Mouse (Mus musculus) heart, postnatal 25 days (tissue): ENCODE measurements around the gene Naxe. TPM values are rescaled to one million over a fixed set of nuclear protein-coding genes. Genes with fewer than 3 reads are reported as not detected.

ENCODE experiments used
- DNase-seq: peaks from one replicate; pipeline ENCODE4 v3.0.0; 2022; ENCODE audit warnings: low spot score
- intact Hi-C: fragments of 180-260 bp; cut with DNase I; formaldehyde crosslinking; loops from one replicate; pipeline ENCODE4 v1.15.1; 2025
- total RNA-seq, 2 experiments: library from RNA; stranded (reverse); gene quantifications; 2 replicates each; pipeline ENCODE4 v1.2.3; 2021

Gene Naxe
- 10 to 100 TPM; 64.1 to 71.5 TPM for total RNA-seq

- intact Hi-C loops, result no loop called here
- peak; percentile 71 for DNase-seq
Measured at GRCm38 (mm10) chr3:88057902-88058696, at the start of gene Naxe. TSS of gene Naxe (minus strand) at chr3:88058495.

- intact Hi-C loops, result no loop called here
- no peak for DNase-seq
Measured at GRCm38 (mm10) chr3:88106126-88106525, 47.8 kb upstream of the Naxe start.

- no peak for DNase-seq
- intact Hi-C loops, result no loop called here
Measured at GRCm38 (mm10) chr3:88102611-88103010, 44.3 kb upstream of the Naxe start.

- intact Hi-C loops, result no loop called here
- no peak for DNase-seq
Measured at GRCm38 (mm10) chr3:88102196-88102595, 43.9 kb upstream of the Naxe start.

- no peak for DNase-seq
- intact Hi-C loops, result no loop called here
Measured at GRCm38 (mm10) chr3:88101736-88102135, 43.4 kb upstream of the Naxe start.

GRCm38 (mm10) chr3:88100251-88100650 is 42.0 kb upstream of the Naxe start:
- DNase-seq, result no peak
- intact Hi-C loops, result no loop called here

- intact Hi-C loops, result no loop called here
Measured at GRCm38 (mm10) chr3:88097666-88098065, 39.4 kb upstream of the Naxe start.

GRCm38 (mm10) chr3:88094126-88094525 is 35.8 kb upstream of the Naxe start:
- intact Hi-C loops, result no loop called here
- DNase-seq, result no peak

More at GRCm38 (mm10) chr3:88097666-88098065, 39.4 kb upstream of the Naxe start:
- no peak for DNase-seq

GRCm38 (mm10) chr3:88090616-88091015 is 32.3 kb upstream of the Naxe start:
- intact Hi-C loops, result loop anchor here (2.0 kb wide), 1 partner anchor 38 kb away; no protein-coding TSS in a partner anchor
- no peak for DNase-seq

GRCm38 (mm10) chr3:88090106-88090505 is 31.8 kb upstream of the Naxe start:
- intact Hi-C loops, result loop anchor here (2.0 kb wide), 1 partner anchor 39 kb away; no protein-coding TSS in a partner anchor
- no peak for DNase-seq

- DNase-seq, result no peak
- intact Hi-C loops, result loop anchor here (2.0 to 5.0 kb wide), 4 partner anchors 33 to 155 kb away; no protein-coding TSS in a partner anchor
Measured at GRCm38 (mm10) chr3:88087688-88088087, 29.4 kb upstream of the Naxe start.

GRCm38 (mm10) chr3:88085459-88085858 is 27.2 kb upstream of the Naxe start:
- DNase-seq, result no peak
- intact Hi-C loops, result loop anchor here (5.0 kb wide), 1 partner anchor 72 kb away; no protein-coding TSS in a partner anchor

GRCm38 (mm10) chr3:88084001-88084400 is 25.7 kb upstream of the Naxe start:
- intact Hi-C loops, result no loop called here
- DNase-seq, result no peak

GRCm38 (mm10) chr3:88082663-88083062 is 24.4 kb upstream of the Naxe start:
- no peak for DNase-seq
- intact Hi-C loops, result no loop called here

GRCm38 (mm10) chr3:88082224-88082618 is 23.9 kb upstream of the Naxe start:
- DNase-seq, result no peak
- intact Hi-C loops, result no loop called here

- intact Hi-C loops, result no loop called here
- DNase-seq, result peak; percentile 70
Measured at GRCm38 (mm10) chr3:88081345-88082223, 23.3 kb upstream of the Naxe start, which contains the start of gene Iqgap3. TSS of gene Iqgap3 (plus strand) at chr3:88081971.

GRCm38 (mm10) chr3:88078204-88078603 is 19.9 kb upstream of the Naxe start, which contains the start of gene Ttc24:
TSS of gene Ttc24 (minus strand) at chr3:88078304.
- intact Hi-C loops, result no loop called here
- DNase-seq, result no peak

- DNase-seq, result no peak
- intact Hi-C loops, result no loop called here
Measured at GRCm38 (mm10) chr3:88077441-88077840, 19.1 kb upstream of the Naxe start.

- DNase-seq, result no peak
- intact Hi-C loops, result loop anchor here (5.0 kb wide), 1 partner anchor 47 kb away; the partner anchor contains the start of gene Hapln2
Measured at GRCm38 (mm10) chr3:88074766-88075165, 16.5 kb upstream of the Naxe start.

- intact Hi-C loops, result loop anchor here (5.0 kb wide), 1 partner anchor 47 kb away; the partner anchor contains the start of gene Hapln2
- no peak for DNase-seq
Measured at GRCm38 (mm10) chr3:88074351-88074750, 16.1 kb upstream of the Naxe start.
